Mouse (Mus musculus): ENCODE results near the gene Smco1.
A peak's percentile ranks its signal among the peaks of the same experiment; 100 is the strongest.
"Not testable (repeated sequence)": the region's sequence is repeated elsewhere in the genome, so short reads cannot be mapped to it uniquely, and the experiment has no call there.

The Smco1 gene

DNA sequence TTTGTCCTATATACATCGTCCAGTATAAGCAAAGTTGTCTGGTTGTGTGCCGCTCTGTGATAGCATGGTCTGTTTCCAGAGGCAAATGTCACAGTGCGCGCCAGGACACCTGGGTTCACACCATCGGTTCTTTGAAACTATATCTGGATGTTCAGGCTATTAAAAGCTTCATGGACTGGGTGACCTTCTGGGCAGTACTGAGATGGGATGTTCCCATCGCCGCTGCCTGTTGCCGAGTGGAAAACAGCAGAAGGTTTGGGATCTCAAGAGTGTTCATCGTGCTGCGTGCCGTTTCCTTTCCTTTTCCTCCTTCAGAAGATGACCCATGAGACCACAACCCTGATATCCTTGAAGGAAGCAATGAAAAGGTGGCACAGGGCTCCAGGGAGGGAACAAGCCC lies at the start of gene Smco1:
Smco1 (plus strand) TSS at position 178 of the 400 bp plus-strand sequence.
- DNase-seq, result no peak

DNA sequence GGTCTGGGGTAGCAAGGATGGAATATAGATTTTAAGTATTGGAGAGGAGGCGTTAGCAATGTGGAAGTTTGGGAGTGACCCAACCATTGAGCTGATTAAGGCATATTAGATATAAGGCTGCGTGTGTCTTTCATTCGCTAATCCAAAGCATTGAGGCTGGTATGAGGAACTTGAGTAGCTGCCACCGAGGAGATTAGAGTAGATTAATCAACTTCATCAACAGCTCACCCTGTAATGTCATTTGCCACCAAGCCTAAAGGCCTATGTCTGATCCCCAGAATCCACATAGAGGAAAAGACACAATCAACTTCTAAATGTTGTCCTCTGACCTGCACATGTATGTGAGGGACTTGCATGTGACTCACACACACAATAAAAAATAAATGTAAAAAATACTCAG lies 49.5 kb upstream of the Smco1 start:
- DNase-seq, result no peak

DNA sequence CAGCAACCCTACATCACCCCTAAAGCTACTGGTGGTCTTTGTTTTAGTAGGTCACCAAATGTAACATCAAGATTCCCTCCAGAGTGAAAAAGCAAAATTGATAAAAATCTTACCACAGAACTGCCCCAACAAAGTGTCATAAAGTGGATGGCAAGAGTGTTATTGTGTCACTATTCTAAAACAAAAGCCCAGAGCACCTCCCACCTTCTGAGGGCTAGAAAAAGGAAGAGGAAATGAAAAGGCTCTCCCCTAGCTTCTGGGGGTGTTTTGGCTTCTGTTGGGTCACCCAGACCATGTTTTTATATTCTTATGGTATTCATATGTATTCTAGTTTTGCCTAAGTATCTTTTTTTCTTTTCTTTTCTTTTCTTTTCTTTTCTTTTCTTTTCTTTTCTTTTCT lies 48.9 kb upstream of the Smco1 start:
- no peak for DNase-seq

DNA sequence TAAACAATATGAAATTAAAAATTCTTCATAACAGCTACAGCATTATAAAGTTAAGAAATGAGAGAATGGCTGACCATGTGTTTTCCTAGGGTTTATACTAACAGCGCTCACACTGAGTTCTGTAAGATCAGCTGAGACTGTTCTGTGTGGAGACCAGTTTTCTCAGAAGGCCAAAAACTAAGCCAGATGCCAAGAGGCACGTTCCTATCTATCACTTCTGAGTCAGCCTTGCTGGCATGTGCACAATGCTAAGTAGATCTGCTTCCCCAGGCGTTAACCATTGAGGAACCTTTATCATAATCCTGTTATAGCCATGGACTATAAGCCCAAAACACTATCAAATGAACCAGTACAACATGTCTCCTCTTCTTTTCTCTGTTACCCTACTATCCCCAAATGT lies 39.2 kb upstream of the Smco1 start:
- DNase-seq, result not testable (repeated sequence)

DNA sequence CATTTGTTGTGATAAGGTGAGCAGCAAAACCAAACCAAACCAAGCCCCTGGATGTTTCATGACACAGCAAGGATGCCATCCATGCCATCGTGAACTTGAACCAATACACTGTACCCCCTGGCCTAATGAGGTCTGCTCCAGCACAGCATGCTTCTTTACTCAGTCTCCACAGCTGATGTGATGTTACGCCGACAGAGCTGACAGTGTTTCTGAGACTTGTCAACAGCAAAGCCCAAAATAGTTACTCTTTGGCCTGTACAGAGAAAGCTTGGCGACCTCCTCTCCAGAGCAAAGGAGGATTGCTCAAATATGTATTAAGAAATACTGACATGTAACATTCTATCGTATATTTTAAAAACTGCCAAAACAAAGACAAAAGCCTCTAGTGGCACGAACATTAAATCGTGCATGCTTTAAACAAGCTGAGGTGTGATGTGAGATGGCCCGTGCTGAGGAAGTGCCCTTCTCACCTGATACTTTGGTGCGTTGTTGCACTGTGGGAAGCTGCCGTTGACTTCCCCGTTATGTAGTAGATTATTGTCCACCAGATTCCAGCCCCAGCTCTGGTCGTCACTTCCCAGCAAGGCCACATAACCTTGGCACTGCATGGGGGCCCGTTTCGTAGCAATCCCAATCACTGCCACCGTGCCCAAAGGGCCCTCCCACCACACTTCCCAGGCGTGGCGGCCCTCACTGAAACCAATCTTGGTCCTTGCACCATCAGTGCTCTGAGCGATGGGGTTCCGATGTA lies 33.2 kb upstream of the Smco1 start:
- no peak for DNase-seq

DNA sequence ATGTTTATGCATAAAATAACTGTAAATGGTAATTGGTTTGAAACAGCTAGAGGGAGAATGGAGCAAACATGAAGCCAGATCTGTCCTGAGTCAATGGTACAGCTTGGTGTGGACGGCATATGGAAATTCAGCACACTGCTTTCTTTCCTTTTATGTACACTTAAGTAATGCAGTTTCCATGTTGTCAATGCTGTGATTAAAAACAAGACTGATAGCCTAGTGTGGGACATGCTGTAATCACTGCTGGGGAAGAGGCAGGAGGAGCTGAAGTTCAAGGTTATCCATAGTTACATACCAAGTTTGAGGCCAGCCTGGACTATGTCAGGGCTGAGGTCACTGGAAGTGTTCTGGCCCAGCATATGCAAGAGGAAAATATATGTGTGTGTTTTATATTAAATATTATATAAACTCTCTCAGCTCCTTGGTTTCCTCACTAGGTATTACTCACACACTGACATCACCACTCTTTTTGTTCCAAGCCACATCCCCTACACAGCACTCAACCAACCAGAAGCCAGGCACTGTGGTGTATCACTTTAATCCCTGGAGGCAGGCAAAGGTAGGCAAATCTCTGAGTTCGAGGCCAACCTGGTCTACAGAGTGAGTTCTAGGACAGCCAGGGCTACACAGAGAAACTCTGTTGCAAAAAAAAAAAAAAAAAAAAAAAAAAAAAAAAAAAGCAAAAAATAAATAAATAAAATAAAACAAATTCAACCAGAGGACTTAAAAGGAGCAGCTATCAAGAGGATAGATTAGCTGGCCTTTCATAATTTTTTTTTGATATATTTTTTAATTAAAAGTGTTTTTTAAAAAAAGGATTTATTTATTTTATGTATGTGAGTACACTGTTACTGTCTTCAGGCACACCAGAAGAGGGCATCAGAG lies 31.6 kb upstream of the Smco1 start:
- no peak for DNase-seq

DNA sequence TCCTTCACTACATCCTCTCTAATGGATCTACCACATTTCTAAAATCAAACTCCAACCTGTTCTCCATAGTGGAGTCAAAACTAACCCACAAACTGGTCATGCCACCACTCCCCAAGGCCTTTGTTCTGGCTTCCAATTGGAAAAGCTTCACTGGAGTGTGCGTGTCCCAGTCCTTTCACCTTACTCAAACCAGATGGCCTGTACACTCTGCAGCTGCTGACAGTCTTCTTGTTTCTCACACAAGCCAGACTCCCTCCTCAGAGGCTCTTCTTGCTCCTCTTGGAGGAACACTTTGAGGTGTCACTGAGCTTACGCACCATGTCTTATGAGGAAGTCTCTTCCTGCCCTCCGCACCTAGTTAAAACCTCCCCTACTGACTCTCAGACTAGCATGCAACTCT lies 27.4 kb upstream of the Smco1 start:
- DNase-seq, result no peak

DNA sequence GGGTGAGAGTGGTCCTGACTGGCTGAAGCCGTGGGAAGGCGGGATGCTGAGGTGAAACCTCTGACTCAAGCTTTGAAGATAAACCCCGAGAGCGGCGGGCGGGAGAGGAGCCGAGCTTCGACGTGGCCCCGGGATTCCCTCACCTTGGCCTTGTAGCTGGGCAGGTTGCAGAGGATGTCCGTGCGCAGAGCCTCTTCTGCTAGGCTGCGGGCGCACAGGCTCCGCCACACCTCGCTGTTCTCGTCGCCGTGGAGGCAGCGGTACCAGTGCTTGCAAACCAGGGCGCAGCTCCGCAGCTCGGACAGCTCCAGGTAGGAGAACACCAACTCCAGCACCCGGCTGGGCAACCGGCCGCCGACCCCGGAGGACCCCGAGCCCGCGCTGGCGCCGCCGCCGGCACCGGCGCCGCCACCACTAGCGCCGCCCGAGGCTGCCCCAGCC lies 24.9 kb upstream of the Smco1 start:
- DNase-seq, result peak; percentile 57

DNA sequence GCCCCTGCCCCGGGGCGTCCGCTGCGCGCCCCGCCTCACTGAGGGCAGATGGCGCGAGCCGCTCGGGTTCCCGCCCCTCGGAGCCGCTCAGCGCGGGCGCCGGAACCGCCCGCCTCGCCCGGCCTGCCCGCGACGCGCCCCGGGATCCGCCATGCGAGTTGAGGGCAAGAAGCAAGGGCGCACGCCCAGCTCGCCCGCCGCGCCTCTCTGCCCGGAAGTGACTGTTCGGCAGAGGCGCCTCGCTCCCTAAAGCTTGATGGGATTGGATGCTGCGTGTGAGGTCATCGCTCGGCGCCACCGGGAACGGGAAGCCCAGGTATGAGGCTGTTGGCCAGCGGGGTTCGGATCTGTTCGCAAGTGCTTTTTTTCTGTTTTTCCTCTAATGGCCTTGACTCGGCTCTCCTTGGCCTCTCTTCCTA lies 24.3 kb upstream of the Smco1 start, which contains the start of the genes Fbxo45 and Wdr53:
Fbxo45 (minus strand) TSS at position 207 of the 419 bp plus-strand sequence.
Wdr53 (plus strand) TSS at position 276 of the 419 bp plus-strand sequence.
- peak; percentile 96 for DNase-seq

DNA sequence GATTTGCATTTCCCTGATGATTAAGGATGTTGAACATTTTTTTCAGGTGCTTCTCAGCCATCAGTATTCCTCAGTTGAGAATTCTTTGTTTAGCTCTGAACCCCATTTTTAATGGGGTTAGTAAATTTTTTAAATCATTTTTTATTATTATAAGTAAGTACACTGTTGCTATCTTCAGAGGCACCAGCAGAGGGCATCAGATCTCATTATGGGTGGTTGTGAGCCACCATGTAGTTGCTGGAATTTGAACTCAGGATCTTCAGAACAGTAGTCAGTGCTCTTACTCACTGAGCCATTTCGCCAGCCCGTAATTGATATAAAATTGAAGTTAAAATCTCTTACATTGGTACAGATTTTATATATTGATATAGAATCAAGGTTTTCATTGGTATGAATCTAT lies 7.0 kb upstream of the Smco1 start:
- peak; percentile 29 for DNase-seq

DNA sequence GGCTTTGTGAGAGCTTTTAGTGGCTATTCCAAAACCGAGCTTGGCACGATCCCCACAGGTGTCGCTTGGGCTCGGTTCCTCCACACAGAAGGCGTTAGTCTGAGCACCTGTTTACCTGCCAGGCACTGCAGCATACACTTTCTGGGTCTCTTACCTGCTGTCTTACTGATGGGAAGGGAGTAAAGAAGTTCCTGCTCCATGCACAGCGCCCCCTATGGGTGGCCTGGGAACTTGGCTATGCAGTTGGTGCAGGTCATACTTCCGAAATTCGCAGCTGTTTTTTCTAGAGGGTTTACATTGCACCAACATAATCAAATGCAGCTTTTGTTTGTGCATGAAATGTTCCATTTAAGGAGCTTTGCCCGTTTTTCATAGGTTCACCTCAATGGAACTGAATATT lies 2.1 kb downstream of the Smco1 start:
- DNase-seq, result peak; percentile 29

DNA sequence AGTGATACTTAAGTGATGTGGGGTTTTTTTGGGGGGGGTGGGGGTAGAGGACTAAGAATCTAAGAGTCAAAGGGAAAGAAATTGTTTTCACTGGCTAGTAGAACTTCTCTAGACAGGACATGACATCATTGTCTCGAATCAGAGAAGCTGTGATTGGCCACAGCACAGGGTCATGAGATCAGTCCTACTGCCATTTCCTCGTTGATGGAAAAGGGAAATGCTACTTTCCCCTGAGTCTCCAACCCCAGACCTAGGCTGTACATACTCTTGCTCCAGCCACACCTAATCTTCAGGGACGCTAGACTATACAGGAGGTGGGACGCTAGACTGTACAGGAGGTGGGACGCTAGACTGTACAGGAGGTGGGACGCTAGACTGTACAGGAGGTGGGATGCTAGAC lies 3.8 kb downstream of the Smco1 start:
- no peak for DNase-seq

DNA sequence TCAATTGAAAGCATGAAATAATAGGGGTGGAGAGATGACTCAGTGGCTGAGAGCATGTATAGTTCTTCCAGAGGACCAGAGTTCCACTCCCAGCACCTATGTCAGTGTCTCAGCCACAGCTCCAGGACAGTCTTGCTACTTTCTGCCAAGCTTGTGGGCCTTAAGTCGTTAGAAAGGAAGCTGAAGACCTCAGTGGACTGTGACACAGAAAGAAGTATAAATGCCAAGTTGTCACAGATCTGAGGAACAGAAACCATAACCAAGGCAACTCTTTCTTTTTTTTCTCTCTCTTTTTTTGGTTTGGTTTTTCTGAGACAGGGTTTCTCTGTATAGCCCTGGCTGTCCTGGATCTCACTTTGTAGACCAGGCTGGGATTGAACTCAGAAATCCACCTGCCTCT lies 4.6 kb downstream of the Smco1 start:
- no peak for DNase-seq

DNA sequence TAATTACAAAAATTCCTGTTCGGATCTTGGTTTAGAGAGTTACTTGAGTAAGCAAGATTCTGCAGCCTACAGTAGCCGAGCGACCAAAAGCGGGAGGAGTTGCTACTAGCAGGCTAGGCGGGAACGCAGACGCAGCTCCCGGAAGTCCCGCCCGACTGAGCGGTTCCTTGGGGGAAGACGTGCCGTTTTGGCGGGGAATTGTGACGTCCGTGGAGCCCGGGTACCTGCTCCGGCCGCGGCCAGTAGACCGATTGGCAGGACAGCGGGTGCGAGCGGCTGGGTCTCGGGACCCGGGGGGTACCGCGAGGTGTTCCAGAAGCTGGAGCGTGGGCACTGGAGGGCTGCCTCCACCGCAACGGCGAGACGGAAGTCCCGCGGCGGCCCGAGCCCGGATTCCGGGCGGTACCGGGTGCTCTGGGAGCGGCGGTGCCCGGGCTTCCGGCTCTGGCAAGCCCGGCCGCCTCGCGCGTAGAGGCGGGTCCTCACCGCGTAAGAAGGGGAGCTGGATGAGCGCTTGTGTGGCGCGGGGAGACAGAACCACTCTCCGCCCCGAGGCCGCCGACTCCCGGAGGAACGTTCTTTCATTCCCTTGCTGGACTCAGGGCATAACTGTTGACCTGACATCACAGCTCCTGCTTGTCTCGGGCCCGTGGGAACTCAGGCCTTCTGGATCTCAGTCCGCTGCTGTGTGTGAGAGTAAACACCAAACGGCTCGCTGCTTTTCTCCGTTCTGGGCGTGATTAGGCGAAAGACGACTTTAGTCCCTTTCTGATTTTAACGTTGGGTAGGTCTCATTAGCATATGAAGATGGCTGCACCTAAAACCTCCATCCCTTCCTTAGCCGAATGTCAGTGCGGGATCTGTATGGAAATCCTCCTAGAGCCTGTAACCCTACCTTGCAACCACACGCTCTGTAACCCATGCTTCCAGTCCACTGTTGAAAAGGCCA lies 6.3 kb downstream of the Smco1 start, which contains the start of gene Rnf168:
Rnf168 (plus strand) TSS at position 152 of the 949 bp plus-strand sequence.
- peak; percentile 87 for DNase-seq

DNA sequence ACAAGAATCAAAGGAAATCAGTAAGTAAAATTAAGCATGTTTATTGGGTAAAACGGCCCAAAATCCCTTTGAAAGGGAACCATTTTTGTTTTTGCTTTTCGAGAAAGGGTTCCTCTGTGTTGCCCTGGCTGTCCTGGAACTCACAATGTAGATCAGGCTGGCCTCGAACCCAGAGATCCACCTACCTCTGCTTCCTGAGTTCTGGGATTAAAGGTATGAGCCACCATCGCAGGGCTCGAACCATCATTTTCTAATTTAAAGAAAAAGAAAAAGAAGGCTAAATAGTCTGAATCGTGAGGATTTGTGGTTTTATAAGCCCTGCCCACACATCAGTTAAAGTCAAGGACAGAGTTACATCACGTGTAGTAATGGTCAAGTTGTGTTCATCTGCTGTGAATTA lies 7.1 kb downstream of the Smco1 start:
- no peak for DNase-seq

DNA sequence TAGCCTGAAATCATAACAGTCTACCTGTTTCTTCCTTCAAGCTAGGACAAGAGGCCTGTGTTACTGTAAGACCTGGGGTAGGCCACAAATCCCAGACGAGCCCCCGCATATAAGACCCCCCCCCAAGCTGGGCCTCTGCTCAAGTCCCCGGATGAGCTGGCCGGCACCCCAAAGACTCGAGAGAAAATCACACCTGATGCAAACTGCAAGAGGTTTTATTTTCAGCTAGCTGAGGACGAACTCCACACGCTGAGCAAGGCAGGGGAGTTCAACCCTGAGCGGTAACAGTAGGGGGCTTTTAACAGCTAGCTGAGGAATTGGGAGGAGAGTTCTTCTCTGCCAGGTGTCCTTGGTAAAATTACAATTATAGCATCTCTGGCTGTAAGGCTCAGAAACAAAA lies 8.9 kb downstream of the Smco1 start:
- no peak for DNase-seq

DNA sequence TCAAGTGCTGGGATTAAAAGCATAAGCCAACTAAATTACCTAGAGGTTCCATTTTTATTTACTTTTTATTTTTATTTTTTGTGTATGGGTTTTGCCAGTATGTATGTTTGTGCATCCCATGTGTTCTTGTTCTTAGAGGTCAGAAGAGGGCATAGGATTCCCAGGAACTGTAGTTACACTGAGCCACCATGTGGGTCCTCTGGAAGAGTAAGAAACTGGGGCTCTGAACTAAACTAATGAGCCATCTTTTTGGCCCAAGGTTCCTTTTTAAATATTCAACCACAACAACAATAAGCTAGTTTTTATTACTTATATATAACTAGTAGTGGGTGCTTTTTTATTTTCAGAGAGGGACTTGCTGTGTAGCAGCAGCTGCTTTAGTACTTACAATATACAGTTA lies 11.3 kb downstream of the Smco1 start:
- DNase-seq, result no peak

DNA sequence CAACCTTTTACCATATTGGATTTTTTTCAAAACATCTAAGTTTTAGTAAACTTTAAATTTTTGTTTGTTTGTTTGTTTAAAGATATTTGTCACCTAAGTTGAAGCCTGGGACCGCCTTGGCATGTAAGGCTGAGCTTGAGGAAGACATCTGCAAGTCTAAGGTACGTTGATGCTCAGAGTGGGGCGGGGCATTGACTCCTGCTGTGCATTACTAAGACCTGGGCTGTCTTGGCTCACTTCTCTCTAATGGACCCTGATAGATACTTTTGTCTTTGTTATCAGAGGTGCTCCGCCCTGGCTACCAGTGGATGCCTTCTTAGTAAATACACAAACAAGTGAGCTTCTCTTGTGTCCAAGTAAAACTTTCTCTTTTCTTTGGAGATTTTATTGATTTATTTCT lies 20.6 kb downstream of the Smco1 start:
- no peak for DNase-seq

DNA sequence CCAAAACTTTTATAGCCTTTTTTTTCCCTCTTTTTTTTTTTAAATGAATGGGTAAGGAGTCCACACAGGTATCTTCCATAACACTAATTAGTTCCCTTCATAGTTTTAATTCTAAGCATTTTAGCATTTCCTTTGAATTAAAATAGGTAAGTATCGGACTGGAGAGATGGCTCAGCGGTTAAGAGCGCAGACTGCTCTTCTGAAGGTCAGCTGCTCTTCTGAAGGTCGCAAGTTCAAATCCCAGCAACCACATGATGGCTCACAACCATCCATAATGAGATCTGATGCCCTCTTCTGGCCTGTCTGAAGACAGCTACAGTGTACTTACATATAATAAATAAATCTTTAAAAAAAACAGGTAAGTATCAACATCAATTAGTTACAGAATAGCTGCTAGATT lies 28.3 kb downstream of the Smco1 start:
- DNase-seq, result not testable (repeated sequence)

DNA sequence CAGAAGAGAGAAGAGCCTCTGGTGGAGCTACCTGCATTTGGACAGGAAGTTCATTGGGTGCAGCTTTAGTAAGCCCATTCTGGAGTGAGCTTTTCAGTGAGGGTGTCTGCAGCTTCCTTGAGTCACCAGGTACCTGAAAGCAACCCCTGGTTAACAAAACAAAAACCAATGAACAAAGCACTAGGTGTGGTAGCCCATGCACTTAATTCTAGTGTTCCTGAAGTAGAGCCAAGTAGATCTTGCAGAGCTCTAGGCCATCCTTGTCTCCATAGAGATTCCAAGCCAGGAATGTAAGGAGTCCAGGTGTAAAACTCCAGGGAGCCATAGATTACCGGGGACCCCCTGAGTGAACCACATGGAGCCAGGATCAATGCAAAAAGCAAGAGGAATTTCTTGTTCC lies 31.8 kb downstream of the Smco1 start:
- no peak for DNase-seq

DNA sequence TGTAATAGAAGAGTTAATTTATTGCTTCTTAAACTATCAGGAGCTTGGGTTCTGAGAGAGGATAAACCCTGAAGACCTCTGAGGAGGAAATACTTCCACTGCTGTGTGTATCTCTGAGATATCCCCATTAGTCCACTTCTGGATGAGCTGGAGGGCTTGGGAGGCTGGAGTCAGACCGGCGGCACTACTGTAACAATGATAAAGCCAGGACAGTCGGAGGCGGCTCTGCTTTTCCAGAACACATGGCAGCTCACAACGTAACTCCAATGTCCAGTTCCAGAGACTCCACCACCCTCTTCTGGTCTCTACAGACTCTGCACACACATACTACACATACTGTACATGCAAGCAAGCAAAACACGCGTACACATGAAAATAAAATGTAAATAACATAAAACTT lies 32.6 kb downstream of the Smco1 start:
- no peak for DNase-seq

DNA sequence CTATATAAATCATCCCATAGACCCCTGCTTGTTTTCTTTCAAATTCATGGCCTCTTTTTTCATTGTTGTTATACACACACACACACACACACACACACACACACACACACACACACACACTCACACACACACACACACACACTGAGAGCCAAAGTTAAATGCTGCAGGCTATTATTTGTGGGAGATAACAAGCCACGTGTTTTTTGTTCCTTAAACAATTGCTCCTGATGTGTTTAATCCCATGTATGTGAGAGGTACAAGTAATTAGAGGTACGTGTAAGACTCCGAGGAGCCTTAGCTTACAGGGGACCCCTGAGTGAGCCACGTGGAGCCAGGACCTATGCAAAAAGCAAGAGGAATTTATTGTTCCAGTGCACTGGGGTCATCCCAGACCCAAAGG lies 40.7 kb downstream of the Smco1 start:
- DNase-seq, result no peak

DNA sequence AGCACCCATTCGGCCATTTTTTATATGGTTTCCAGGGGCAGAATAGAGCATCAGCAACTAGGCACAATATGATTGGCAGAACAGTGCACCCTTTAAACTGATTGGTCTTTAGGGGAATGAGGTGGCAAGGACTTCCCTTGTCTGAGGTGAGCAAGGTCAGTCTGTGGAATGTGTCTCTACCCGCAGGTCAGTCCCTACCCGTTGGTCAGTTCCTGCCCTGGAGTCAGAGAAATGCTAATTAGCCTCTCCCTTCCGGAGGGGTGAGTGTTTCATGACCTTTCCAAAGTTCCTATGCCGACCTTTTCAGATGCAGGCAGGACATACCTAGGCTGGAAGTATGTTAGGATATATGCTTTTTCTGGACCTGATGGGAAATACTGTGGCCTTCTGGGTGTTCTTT lies 41.1 kb downstream of the Smco1 start:
- no peak for DNase-seq

All from thymus, postnatal 25 days (tissue).